Mouse (Mus musculus): ENCODE results near the gene Map3k4. TPM values are rescaled to one million over a fixed set of nuclear protein-coding genes. Genes with fewer than 3 reads are reported as not detected.

Gene Map3k4
- polyA plus RNA-seq, 1 experiment from 2014 or later = 47.9 TPM

GRCm38 (mm10) chr17:12347462-12347861 is 28.9 kb upstream of the Map3k4 start:
- no peak for ATAC-seq (ENCODE audit: insufficient read depth)
- H3K36me3 ChIP-seq (ENCODE audit: insufficient read depth) = no peaks in the 10 kb centered on the region
- H3K4me1 ChIP-seq (ENCODE audit: insufficient read depth) = no peaks in the 10 kb centered on the region
- no peak for TF ChIP-seq CTCF (IDR thresholded peaks at IDR 0.05; ENCODE audit: low read depth)
- no peak overlapping the region for H3K4me2 ChIP-seq
- DNase-seq = no peak
- H3K27ac ChIP-seq (ENCODE audit: low read depth) = no peak overlapping the region
- H3K9me3 ChIP-seq (ENCODE audit: low read depth, low read length) = no peaks in the 10 kb centered on the region
- no peak overlapping the region for H3K4me3 ChIP-seq (ENCODE audit: low read depth, low read length)
- H3K27me3 ChIP-seq (ENCODE audit: insufficient read depth, low read length) = no peaks in the 10 kb centered on the region
- WGBS = 68% methylated on average over 1 of the region's 1 CpGs
- H3K9ac ChIP-seq = no peak overlapping the region

GRCm38 (mm10) chr17:12343702-12344376 is 25.2 kb upstream of the Map3k4 start:
- Histone ChIP-seq H3K9ac (no peak overlapping the region), H3K9me3 (ENCODE audit: low read depth, low read length) (no peaks in the 10 kb centered on the region), H3K36me3 (ENCODE audit: insufficient read depth) (no peaks in the 10 kb centered on the region), H3K4me3 (ENCODE audit: low read depth, low read length) (no peak overlapping the region), H3K4me1 (ENCODE audit: insufficient read depth) (no peaks in the 10 kb centered on the region), H3K27me3 (ENCODE audit: insufficient read depth, low read length) (no peaks in the 10 kb centered on the region), H3K4me2 (no peak overlapping the region), H3K27ac (ENCODE audit: low read depth) (no peak overlapping the region)
- WGBS = 76% methylated on average over 9 of the region's 9 CpGs
- TF ChIP-seq CTCF (IDR thresholded peaks at IDR 0.05; ENCODE audit: low read depth) = no peak
- DNase-seq (no peak), ATAC-seq (ENCODE audit: insufficient read depth) (no peak)

- Histone ChIP-seq H3K4me1 (ENCODE audit: insufficient read depth) (no peaks in the 10 kb centered on the region), H3K27ac (ENCODE audit: low read depth) (no peak overlapping the region)
- ATAC-seq (ENCODE audit: insufficient read depth) = no peak
These were observed 18.6 kb upstream of the Map3k4 start for GRCm38 (mm10) chr17:12337156-12337555.

GRCm38 (mm10) chr17:12336073-12336868 is 17.7 kb upstream of the Map3k4 start:
- no peaks in the 10 kb centered on the region for H3K27me3 ChIP-seq (ENCODE audit: insufficient read depth, low read length)
- H3K4me1 ChIP-seq (ENCODE audit: insufficient read depth) = no peaks in the 10 kb centered on the region
- no peak overlapping the region for H3K27ac ChIP-seq (ENCODE audit: low read depth)
- no peak overlapping the region for H3K4me2 ChIP-seq
- H3K4me3 ChIP-seq (ENCODE audit: low read depth, low read length) = no peak overlapping the region
- DNase-seq (no peak), ATAC-seq (ENCODE audit: insufficient read depth) (no peak)
- no peaks in the 10 kb centered on the region for H3K36me3 ChIP-seq (ENCODE audit: insufficient read depth)
- TF ChIP-seq CTCF (IDR thresholded peaks at IDR 0.05; ENCODE audit: low read depth) = no peak
- H3K9ac ChIP-seq = no peak overlapping the region
- WGBS = 73% methylated on average over 19 of the region's 19 CpGs
- H3K9me3 ChIP-seq (ENCODE audit: low read depth, low read length) = no peaks in the 10 kb centered on the region

More at GRCm38 (mm10) chr17:12337156-12337555, 18.6 kb upstream of the Map3k4 start:
- Histone ChIP-seq H3K4me3 (ENCODE audit: low read depth, low read length) (no peak overlapping the region), H3K9me3 (ENCODE audit: low read depth, low read length) (no peaks in the 10 kb centered on the region), H3K27me3 (ENCODE audit: insufficient read depth, low read length) (no peaks in the 10 kb centered on the region), H3K36me3 (ENCODE audit: insufficient read depth) (no peaks in the 10 kb centered on the region), H3K9ac (no peak overlapping the region), H3K4me2 (no peak overlapping the region)
- TF ChIP-seq CTCF (IDR thresholded peaks at IDR 0.05; ENCODE audit: low read depth) = no peak
- no peak for DNase-seq
- WGBS = 71% methylated on average over 4 of the region's 4 CpGs

GRCm38 (mm10) chr17:12335115-12335514 is 16.5 kb upstream of the Map3k4 start:
- 34% methylated on average over 6 of the region's 6 CpGs for WGBS
- no peaks in the 10 kb centered on the region for H3K4me1 ChIP-seq (ENCODE audit: insufficient read depth)
- H3K27ac ChIP-seq (ENCODE audit: low read depth) = no peak overlapping the region
- no peak for TF ChIP-seq CTCF (IDR thresholded peaks at IDR 0.05; ENCODE audit: low read depth)
- H3K4me2 ChIP-seq = no peak overlapping the region
- no peaks in the 10 kb centered on the region for H3K9me3 ChIP-seq (ENCODE audit: low read depth, low read length)
- H3K4me3 ChIP-seq (ENCODE audit: low read depth, low read length) = no peak overlapping the region
- no peaks in the 10 kb centered on the region for H3K27me3 ChIP-seq (ENCODE audit: insufficient read depth, low read length)
- no peak overlapping the region for H3K9ac ChIP-seq
- no peak for ATAC-seq (ENCODE audit: insufficient read depth)
- DNase-seq = no peak
- H3K36me3 ChIP-seq (ENCODE audit: insufficient read depth) = no peaks in the 10 kb centered on the region

GRCm38 (mm10) chr17:12327847-12328518 is 9.4 kb upstream of the Map3k4 start:
- H3K4me1 ChIP-seq (ENCODE audit: insufficient read depth) = 0 out of 2 replicates have a peak, but pooled peaks cover 4% of the 10 kb centered on the region
- ATAC-seq (ENCODE audit: insufficient read depth) = peak; percentile 86
- H3K9ac ChIP-seq = no peak overlapping the region
- no peaks in the 10 kb centered on the region for H3K27me3 ChIP-seq (ENCODE audit: insufficient read depth, low read length)
- DNase-seq = peak; percentile 78
- peak overlapping the region; percentile 20; the same call in 1 of the 2 replicates for H3K4me2 ChIP-seq
- H3K9me3 ChIP-seq (ENCODE audit: low read depth, low read length) = no peaks in the 10 kb centered on the region
- no peak overlapping the region for H3K27ac ChIP-seq (ENCODE audit: low read depth)
- no peak for TF ChIP-seq CTCF (IDR thresholded peaks at IDR 0.05; ENCODE audit: low read depth)
- H3K36me3 ChIP-seq (ENCODE audit: insufficient read depth) = no peaks in the 10 kb centered on the region
- H3K4me3 ChIP-seq (ENCODE audit: low read depth, low read length) = no peak overlapping the region
- WGBS = 29% methylated on average over 14 of the region's 14 CpGs

- no peak overlapping the region for H3K9ac ChIP-seq
- no peak for TF ChIP-seq CTCF (IDR thresholded peaks at IDR 0.05; ENCODE audit: low read depth)
- H3K27me3 ChIP-seq (ENCODE audit: insufficient read depth, low read length) = no peaks in the 10 kb centered on the region
- H3K9me3 ChIP-seq (ENCODE audit: low read depth, low read length) = no peaks in the 10 kb centered on the region
- no peaks in the 10 kb centered on the region for H3K36me3 ChIP-seq (ENCODE audit: insufficient read depth)
- H3K27ac ChIP-seq (ENCODE audit: low read depth) = no peak overlapping the region
- ATAC-seq (ENCODE audit: insufficient read depth) (no peak), DNase-seq (no peak)
- WGBS = 80% methylated on average over 7 of the region's 7 CpGs
- H3K4me2 ChIP-seq = no peak overlapping the region
- 0 out of 2 replicates have a peak, but pooled peaks cover 2% of the 10 kb centered on the region for H3K4me1 ChIP-seq (ENCODE audit: insufficient read depth)
- H3K4me3 ChIP-seq (ENCODE audit: low read depth, low read length) = no peak overlapping the region
These were observed 1.2 kb upstream of the Map3k4 start for GRCm38 (mm10) chr17:12319786-12320185.

Data from lung, embryonic 14.5 days (tissue).